Mouse (Mus musculus): ENCODE data around the gene Fam173b. TPM values are rescaled to one million over a fixed set of nuclear protein-coding genes. Genes with fewer than 3 reads are reported as not detected.

The Fam173b gene
- polyA plus RNA-seq, 1 experiment from 2014 or later: 13.1 TPM

GRCm38 (mm10) chr15:31583304-31584085, 18.2 kb upstream of the Fam173b start:
- Histone ChIP-seq H3K27ac (ENCODE audit: low read depth, low read length) (no peak overlapping the region), H3K27me3 (ENCODE audit: control insufficient read depth, insufficient read depth, low read length) (no peaks in the 10 kb centered on the region), H3K4me3 (ENCODE audit: low read length) (no peak overlapping the region), H3K36me3 (ENCODE audit: control insufficient read depth, insufficient read depth, low read length) (no peaks in the 10 kb centered on the region), H3K9ac (ENCODE audit: low read depth, low read length) (no peak overlapping the region), H3K4me2 (replicated peaks; ENCODE audit: low read depth, low read length) (no peak overlapping the region), H3K4me1 (ENCODE audit: control insufficient read depth, insufficient read depth, low read length) (no peaks in the 10 kb centered on the region), H3K9me3 (ENCODE audit: control insufficient read depth, low read length) (no peaks in the 10 kb centered on the region)
- WGBS: 94% methylated on average over 13 of the region's 13 CpGs
- no peak for ATAC-seq (ENCODE audit: low FRiP score, low TSS enrichment)

GRCm38 (mm10) chr15:31585238-31585637, 16.4 kb upstream of the Fam173b start:
- WGBS: 84% methylated on average over 7 of the region's 7 CpGs
- Histone ChIP-seq H3K4me1 (ENCODE audit: control insufficient read depth, insufficient read depth, low read length) (no peaks in the 10 kb centered on the region), H3K9me3 (ENCODE audit: control insufficient read depth, low read length) (no peaks in the 10 kb centered on the region), H3K36me3 (ENCODE audit: control insufficient read depth, insufficient read depth, low read length) (peaks cover 8% of the 10 kb centered on the region), H3K4me3 (ENCODE audit: low read length) (no peak overlapping the region), H3K9ac (ENCODE audit: low read depth, low read length) (no peak overlapping the region), H3K4me2 (replicated peaks; ENCODE audit: low read depth, low read length) (no peak overlapping the region), H3K27me3 (ENCODE audit: control insufficient read depth, insufficient read depth, low read length) (no peaks in the 10 kb centered on the region), H3K27ac (ENCODE audit: low read depth, low read length) (no peak overlapping the region)
- ATAC-seq (ENCODE audit: low FRiP score, low TSS enrichment): no peak

GRCm38 (mm10) chr15:31586088-31586487, 15.6 kb upstream of the Fam173b start:
- Histone ChIP-seq H3K36me3 (ENCODE audit: control insufficient read depth, insufficient read depth, low read length) (peaks cover 17% of the 10 kb centered on the region), H3K9me3 (ENCODE audit: control insufficient read depth, low read length) (no peaks in the 10 kb centered on the region), H3K27ac (ENCODE audit: low read depth, low read length) (no peak overlapping the region), H3K27me3 (ENCODE audit: control insufficient read depth, insufficient read depth, low read length) (no peaks in the 10 kb centered on the region), H3K4me3 (ENCODE audit: low read length) (no peak overlapping the region), H3K9ac (ENCODE audit: low read depth, low read length) (no peak overlapping the region), H3K4me2 (replicated peaks; ENCODE audit: low read depth, low read length) (no peak overlapping the region), H3K4me1 (ENCODE audit: control insufficient read depth, insufficient read depth, low read length) (no peaks in the 10 kb centered on the region)
- no peak for ATAC-seq (ENCODE audit: low FRiP score, low TSS enrichment)
- WGBS: 77% methylated on average over 5 of the region's 5 CpGs

GRCm38 (mm10) chr15:31586519-31586918, 15.1 kb upstream of the Fam173b start:
- H3K27me3 ChIP-seq (ENCODE audit: control insufficient read depth, insufficient read depth, low read length): no peaks in the 10 kb centered on the region
- H3K4me1 ChIP-seq (ENCODE audit: control insufficient read depth, insufficient read depth, low read length): no peaks in the 10 kb centered on the region
- no peaks in the 10 kb centered on the region for H3K9me3 ChIP-seq (ENCODE audit: control insufficient read depth, low read length)
- ATAC-seq (ENCODE audit: low FRiP score, low TSS enrichment): peak; percentile 60
- no peak overlapping the region for H3K4me3 ChIP-seq (ENCODE audit: low read length)
- H3K27ac ChIP-seq (ENCODE audit: low read depth, low read length): no peak overlapping the region
- H3K9ac ChIP-seq (ENCODE audit: low read depth, low read length): no peak overlapping the region
- WGBS: 6% methylated on average over 4 of the region's 4 CpGs
- H3K36me3 ChIP-seq (ENCODE audit: control insufficient read depth, insufficient read depth, low read length): peaks cover 21% of the 10 kb centered on the region
- H3K4me2 ChIP-seq (replicated peaks; ENCODE audit: low read depth, low read length): no peak overlapping the region

- Histone ChIP-seq H3K36me3 (ENCODE audit: control insufficient read depth, insufficient read depth, low read length) (peaks cover 34% of the 10 kb centered on the region), H3K9me3 (ENCODE audit: control insufficient read depth, low read length) (no peaks in the 10 kb centered on the region), H3K9ac (ENCODE audit: low read depth, low read length) (no peak overlapping the region), H3K27ac (ENCODE audit: low read depth, low read length) (no peak overlapping the region), H3K4me1 (ENCODE audit: control insufficient read depth, insufficient read depth, low read length) (no peaks in the 10 kb centered on the region), H3K4me3 (ENCODE audit: low read length) (no peak overlapping the region), H3K4me2 (replicated peaks; ENCODE audit: low read depth, low read length) (no peak overlapping the region), H3K27me3 (ENCODE audit: control insufficient read depth, insufficient read depth, low read length) (no peaks in the 10 kb centered on the region)
- 76% methylated on average over 2 of the region's 2 CpGs for WGBS
- no peak for ATAC-seq (ENCODE audit: low FRiP score, low TSS enrichment)
These were observed 13.9 kb upstream of the Fam173b start for GRCm38 (mm10) chr15:31587789-31588188.

- no peak overlapping the region for H3K4me3 ChIP-seq (ENCODE audit: low read length)
- H3K27me3 ChIP-seq (ENCODE audit: control insufficient read depth, insufficient read depth, low read length): no peaks in the 10 kb centered on the region
- peaks cover 47% of the 10 kb centered on the region for H3K36me3 ChIP-seq (ENCODE audit: control insufficient read depth, insufficient read depth, low read length)
- no peak overlapping the region for H3K27ac ChIP-seq (ENCODE audit: low read depth, low read length)
- no peak for ATAC-seq (ENCODE audit: low FRiP score, low TSS enrichment)
- no peaks in the 10 kb centered on the region for H3K4me1 ChIP-seq (ENCODE audit: control insufficient read depth, insufficient read depth, low read length)
- no peak overlapping the region for H3K9ac ChIP-seq (ENCODE audit: low read depth, low read length)
- H3K4me2 ChIP-seq (replicated peaks; ENCODE audit: low read depth, low read length): no peak overlapping the region
- no peaks in the 10 kb centered on the region for H3K9me3 ChIP-seq (ENCODE audit: control insufficient read depth, low read length)
- 69% methylated on average over 8 of the region's 8 CpGs for WGBS
These were observed 12.5 kb upstream of the Fam173b start for GRCm38 (mm10) chr15:31588989-31589640.

GRCm38 (mm10) chr15:31590176-31590575, 11.5 kb upstream of the Fam173b start:
- Histone ChIP-seq H3K4me2 (replicated peaks; ENCODE audit: low read depth, low read length) (no peak overlapping the region), H3K4me1 (ENCODE audit: control insufficient read depth, insufficient read depth, low read length) (no peaks in the 10 kb centered on the region), H3K4me3 (ENCODE audit: low read length) (no peak overlapping the region), H3K9me3 (ENCODE audit: control insufficient read depth, low read length) (no peaks in the 10 kb centered on the region), H3K9ac (ENCODE audit: low read depth, low read length) (no peak overlapping the region), H3K36me3 (ENCODE audit: control insufficient read depth, insufficient read depth, low read length) (peaks cover 57% of the 10 kb centered on the region), H3K27ac (ENCODE audit: low read depth, low read length) (no peak overlapping the region), H3K27me3 (ENCODE audit: control insufficient read depth, insufficient read depth, low read length) (no peaks in the 10 kb centered on the region)
- no peak for ATAC-seq (ENCODE audit: low FRiP score, low TSS enrichment)
- WGBS: 97% methylated on average over 5 of the region's 5 CpGs

- Histone ChIP-seq H3K9me3 (ENCODE audit: control insufficient read depth, low read length) (no peaks in the 10 kb centered on the region), H3K27me3 (ENCODE audit: control insufficient read depth, insufficient read depth, low read length) (no peaks in the 10 kb centered on the region), H3K36me3 (ENCODE audit: control insufficient read depth, insufficient read depth, low read length) (peaks cover 81% of the 10 kb centered on the region), H3K4me3 (ENCODE audit: low read length) (no peak overlapping the region), H3K27ac (ENCODE audit: low read depth, low read length) (no peak overlapping the region), H3K4me1 (ENCODE audit: control insufficient read depth, insufficient read depth, low read length) (no peaks in the 10 kb centered on the region), H3K4me2 (replicated peaks; ENCODE audit: low read depth, low read length) (no peak overlapping the region), H3K9ac (ENCODE audit: low read depth, low read length) (no peak overlapping the region)
- no peak for ATAC-seq (ENCODE audit: low FRiP score, low TSS enrichment)
- 93% methylated on average over 8 of the region's 8 CpGs for WGBS
These were observed 9.1 kb upstream of the Fam173b start for GRCm38 (mm10) chr15:31592531-31592930.

- Histone ChIP-seq H3K36me3 (ENCODE audit: control insufficient read depth, insufficient read depth, low read length) (peaks cover 88% of the 10 kb centered on the region), H3K4me2 (replicated peaks; ENCODE audit: low read depth, low read length) (no peak overlapping the region), H3K27ac (ENCODE audit: low read depth, low read length) (no peak overlapping the region), H3K4me1 (ENCODE audit: control insufficient read depth, insufficient read depth, low read length) (peaks cover 2% of the 10 kb centered on the region), H3K9me3 (ENCODE audit: control insufficient read depth, low read length) (no peaks in the 10 kb centered on the region), H3K9ac (ENCODE audit: low read depth, low read length) (no peak overlapping the region), H3K27me3 (ENCODE audit: control insufficient read depth, insufficient read depth, low read length) (no peaks in the 10 kb centered on the region), H3K4me3 (ENCODE audit: low read length) (no peak overlapping the region)
- 90% methylated on average over 14 of the region's 14 CpGs for WGBS
- no peak for ATAC-seq (ENCODE audit: low FRiP score, low TSS enrichment)
These were observed 7.4 kb upstream of the Fam173b start for GRCm38 (mm10) chr15:31594260-31594659.
